Mouse (Mus musculus) liver, embryonic 15.5 days (tissue): ENCODE results near the gene Aldh3b1. TPM values are rescaled to one million over a fixed set of nuclear protein-coding genes. Genes with fewer than 3 reads are reported as not detected.

Source experiments
- ATAC-seq: fragments of 200-750 bp; cut with Nextera tagmentation; 2 replicates; pipeline ENCODE4 v1.8.0; 2017; ENCODE audit warnings: moderate number of reproducible peaks, mild to moderate bottlenecking, moderate library complexity; ENCODE audit not compliant: insufficient read depth
- H3K27ac ChIP-seq: fragments of 300-500 bp; sonication (generic); replicated peaks from 2 replicates; pipeline ENCODE4 v1.5.1; 2015; ENCODE audit warnings: mild to moderate bottlenecking, inconsistent platforms
- H3K27me3 ChIP-seq: fragments of 300-500 bp; sonication (generic); 2 replicates; pipeline ENCODE4 v1.6.1; 2015; ENCODE audit warnings: mild to moderate bottlenecking, inconsistent platforms
- H3K36me3 ChIP-seq: fragments of 300-500 bp; sonication (generic); replicated peaks from 2 replicates; pipeline ENCODE4 v1.6.1; 2015; ENCODE audit warnings: moderate library complexity, mild to moderate bottlenecking, inconsistent platforms
- H3K4me1 ChIP-seq: fragments of 300-500 bp; sonication (generic); replicated peaks from 2 replicates; pipeline ENCODE4 v1.6.1; 2015; ENCODE audit warnings: inconsistent platforms
- H3K4me2 ChIP-seq: fragments of 300-500 bp; sonication (generic); 2 replicates; pipeline ENCODE4 v1.6.1; 2015; ENCODE audit warnings: moderate library complexity, mild to moderate bottlenecking, inconsistent platforms
- H3K4me3 ChIP-seq: fragments of 300-500 bp; sonication (generic); replicated peaks from 2 replicates; pipeline ENCODE4 v1.5.1; 2015; ENCODE audit warnings: mild to moderate bottlenecking, inconsistent platforms
- H3K9ac ChIP-seq: fragments of 300-500 bp; sonication (generic); 2 replicates; pipeline ENCODE4 v1.6.1; 2015; ENCODE audit warnings: moderate library complexity, mild to moderate bottlenecking, inconsistent platforms
- H3K9me3 ChIP-seq: fragments of 300-500 bp; sonication (generic); replicated peaks from 2 replicates; pipeline ENCODE4 v1.6.1; 2016; ENCODE audit warnings: inconsistent platforms
- WGBS: fragments of 180-500 bp; shearing (Covaris S2); methylation state at CpG from one replicate; pipeline ENCODE4 v1.1.7; 2015; ENCODE audit warnings: mixed read lengths; ENCODE audit not compliant: insufficient replicate concordance; 5-methylcytosine and 5-hydroxymethylcytosine counted together
- polyA plus RNA-seq: library from polyadenylated mRNA; unstranded; fragments of >200 nt; fragmentation: Nextera tagmentation; extraction: Ambion mirVana; gene quantifications from 2 replicates; pipeline ENCODE4 v1.2.1, GENCODE M21; 2015

Gene Aldh3b1
- polyA plus RNA-seq, 1 experiment from 2014 or later, result 8.7 TPM

DNA sequence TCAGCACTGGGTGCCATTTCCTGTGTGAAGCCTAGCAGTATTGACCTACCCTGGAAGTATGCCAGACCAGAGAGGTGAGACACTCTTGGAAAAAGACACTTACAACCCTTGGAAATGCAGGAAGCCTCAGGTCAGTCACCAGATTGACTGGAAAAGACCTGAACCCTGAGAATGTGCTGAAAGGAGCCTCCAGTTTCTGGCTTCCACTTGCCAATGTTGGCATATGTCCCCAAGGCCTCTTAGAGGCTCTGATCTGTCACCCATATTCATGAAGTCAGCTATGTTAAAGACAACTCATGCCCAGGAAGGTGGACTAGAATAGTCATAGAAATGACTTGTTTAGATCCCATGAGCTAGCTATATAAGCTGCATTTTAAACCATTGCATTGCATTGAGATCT lies 58.1 kb downstream of the Aldh3b1 start:
- Histone ChIP-seq H3K9me3 (no peaks in the 10 kb centered on the region), H3K36me3 (peaks cover 3% of the 10 kb centered on the region; the same call in 1 of the 2 replicates), H3K27ac (no peak overlapping the region), H3K4me1 (no peaks in the 10 kb centered on the region), H3K4me3 (no peak overlapping the region), H3K27me3 (no peaks in the 10 kb centered on the region), H3K4me2 (no peak overlapping the region), H3K9ac (no peak overlapping the region)
- no peak for ATAC-seq

DNA sequence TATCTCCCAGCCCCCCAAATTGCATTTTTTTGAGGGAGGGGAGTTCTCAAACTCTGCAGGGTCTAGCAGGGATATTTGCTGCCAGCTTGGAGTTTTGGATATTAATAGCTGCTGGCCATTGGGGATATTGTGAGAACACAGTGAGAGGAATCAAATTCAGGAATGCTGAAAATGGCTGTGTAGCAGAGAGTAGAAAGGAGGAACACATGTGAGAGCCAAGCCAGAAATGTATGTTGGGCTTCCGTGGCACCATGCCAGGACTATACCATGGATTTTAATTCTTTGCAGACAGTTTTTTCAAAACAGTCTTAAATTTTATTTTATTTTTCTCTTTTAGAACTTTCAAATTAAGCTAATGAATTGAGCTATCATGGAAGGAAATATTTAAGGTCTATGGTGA lies 61.3 kb downstream of the Aldh3b1 start:
- no peaks in the 10 kb centered on the region for H3K4me1 ChIP-seq
- no peak overlapping the region for H3K9ac ChIP-seq
- no peaks in the 10 kb centered on the region for H3K9me3 ChIP-seq
- no peaks in the 10 kb centered on the region for H3K27me3 ChIP-seq
- no peak overlapping the region for H3K4me2 ChIP-seq
- no peak overlapping the region for H3K4me3 ChIP-seq
- WGBS, result 63% methylated on average over 1 of the region's 1 CpGs
- ATAC-seq, result no peak
- no peak overlapping the region for H3K27ac ChIP-seq
- peaks cover 15% of the 10 kb centered on the region for H3K36me3 ChIP-seq

DNA sequence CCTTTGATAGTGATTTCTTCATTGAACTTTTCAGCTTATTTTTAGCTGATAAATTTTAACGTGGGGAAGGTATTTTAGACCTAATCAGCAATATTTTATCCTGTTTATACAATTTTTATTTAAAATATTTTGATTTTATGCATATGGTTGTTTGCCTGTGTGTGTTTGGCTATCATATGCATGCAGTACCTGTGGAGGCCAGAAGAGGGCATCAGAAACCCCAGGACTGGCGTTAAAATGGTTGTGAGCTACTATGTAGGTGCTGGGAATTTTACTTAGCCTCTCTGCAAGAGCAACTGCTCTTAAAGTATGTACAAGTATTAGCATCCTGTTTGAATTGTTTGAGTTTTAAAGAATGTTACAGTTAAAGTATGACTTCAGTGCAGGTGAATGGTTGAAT lies 64.6 kb downstream of the Aldh3b1 start:
- H3K4me3 ChIP-seq, result no peak overlapping the region
- whole genome bisulfite sequencing, result 60% methylated on average over 2 of the region's 2 CpGs
- no peaks in the 10 kb centered on the region for H3K9me3 ChIP-seq
- peaks cover 15% of the 10 kb centered on the region for H3K36me3 ChIP-seq
- H3K4me1 ChIP-seq, result peaks cover 8% of the 10 kb centered on the region
- H3K4me2 ChIP-seq, result no peak overlapping the region
- H3K9ac ChIP-seq, result no peak overlapping the region
- H3K27ac ChIP-seq, result no peak overlapping the region
- H3K27me3 ChIP-seq, result no peaks in the 10 kb centered on the region
- ATAC-seq, result no peak

Other genes starting within 250 kb of the Aldh3b1 start
- 2.1 and 2.6 TPM in 2 replicates for gene Lrp5, start 243.2 kb downstream of the Aldh3b1 start, polyA plus RNA-seq
- 16.0 and 16.6 TPM in 2 replicates for gene 1810055G02Rik, start 221.5 kb downstream of the Aldh3b1 start, polyA plus RNA-seq
- 6.1 and 6.6 TPM in 2 replicates for gene Kmt5b, start 162.4 kb downstream of the Aldh3b1 start, polyA plus RNA-seq
- gene Chka, start 78.0 kb downstream of the Aldh3b1 start, polyA plus RNA-seq, result 20.1 and 24.8 TPM in 2 replicates
- 29.5 and 38.6 TPM in 2 replicates for gene Tcirg1, start 22.7 kb downstream of the Aldh3b1 start, polyA plus RNA-seq
- gene Ndufs8, start 17.0 kb downstream of the Aldh3b1 start, polyA plus RNA-seq, result 168 and 173 TPM in 2 replicates
- 32.2 and 36.8 TPM in 2 replicates for gene Unc93b1, start 5.4 kb upstream of the Aldh3b1 start, polyA plus RNA-seq
- 0.03 TPM in 1 of 2 replicates, not detected in the other for gene Aldh3b3, start 28.8 kb upstream of the Aldh3b1 start, polyA plus RNA-seq
- 0.18 and 0.32 TPM in 2 replicates for gene Aldh3b2, start 42.5 kb upstream of the Aldh3b1 start, polyA plus RNA-seq
- gene Acy3, start 56.8 kb upstream of the Aldh3b1 start, polyA plus RNA-seq, result 10.8 and 11.1 TPM in 2 replicates
- gene Tbx10, start 62.9 kb upstream of the Aldh3b1 start, polyA plus RNA-seq, result 0.21 and 0.33 TPM in 2 replicates
- gene Nudt8, start 70.8 kb upstream of the Aldh3b1 start, polyA plus RNA-seq, result 13.3 and 13.8 TPM in 2 replicates
- 0.45 and 0.48 TPM in 2 replicates for gene Gm49405, start 70.8 kb upstream of the Aldh3b1 start, polyA plus RNA-seq
- 0.38 and 0.78 TPM in 2 replicates for gene Doc2g, start 73.5 kb upstream of the Aldh3b1 start, polyA plus RNA-seq
- 152 and 163 TPM in 2 replicates for gene Ndufv1, start 83.0 kb upstream of the Aldh3b1 start, polyA plus RNA-seq
- 752 and 794 TPM in 2 replicates for gene Gstp1, start 108.2 kb upstream of the Aldh3b1 start, polyA plus RNA-seq
- gene Gstp2, start 116.2 kb upstream of the Aldh3b1 start, polyA plus RNA-seq, result 7.7 and 8.0 TPM in 2 replicates
- gene Gstp3, start 129.8 kb upstream of the Aldh3b1 start, polyA plus RNA-seq, result 77.6 and 97.4 TPM in 2 replicates
- gene Cabp2, start 151.8 kb upstream of the Aldh3b1 start, polyA plus RNA-seq, result 0.29 and 0.38 TPM in 2 replicates
- gene Cdk2ap2, start 167.4 kb upstream of the Aldh3b1 start, polyA plus RNA-seq, result 115 and 127 TPM in 2 replicates
- 6.0 and 7.9 TPM in 2 replicates for gene Pitpnm1, start 170.2 kb upstream of the Aldh3b1 start, polyA plus RNA-seq
- gene Aip, start 196.1 kb upstream of the Aldh3b1 start, polyA plus RNA-seq, result 35.8 and 38.3 TPM in 2 replicates
- gene Gpr152, start 210.0 kb upstream of the Aldh3b1 start, polyA plus RNA-seq, result not detected in 2 replicates
- gene Cabp4, start 214.2 kb upstream of the Aldh3b1 start, polyA plus RNA-seq, result 0.13 TPM in 2 replicates
- 71.8 and 77.5 TPM in 2 replicates for gene Coro1b, start 218.8 kb upstream of the Aldh3b1 start, polyA plus RNA-seq
- gene Ptprcap, start 223.8 kb upstream of the Aldh3b1 start, polyA plus RNA-seq, result 15.6 and 17.5 TPM in 2 replicates
- gene Rps6kb2, start 233.5 kb upstream of the Aldh3b1 start, polyA plus RNA-seq, result 32.8 and 34.2 TPM in 2 replicates
- gene Carns1, start 245.7 kb upstream of the Aldh3b1 start, polyA plus RNA-seq, result 0.64 and 0.76 TPM in 2 replicates